Mouse (Mus musculus) naive thymus-derived CD4-positive, alpha-beta T cell, adult 2 months (primary cell): ENCODE data around the gene Atp6ap1.

Experiments used
- DNase-seq: peaks from one replicate; pipeline ENCODE4 v3.0.0-alpha.2; 2011; ENCODE audit warnings: low read depth

Atp6ap1 gene

GRCm38 (mm10) chrX:74296538-74297448, at the start of gene Atp6ap1:
Gene Atp6ap1, plus strand, starts transcription at chrX:74297097.
- DNase-seq = peak; percentile 94

GRCm38 (mm10) chrX:74248651-74249050, 48.2 kb upstream of the Atp6ap1 start:
- peak; percentile 74 for DNase-seq

DNA sequence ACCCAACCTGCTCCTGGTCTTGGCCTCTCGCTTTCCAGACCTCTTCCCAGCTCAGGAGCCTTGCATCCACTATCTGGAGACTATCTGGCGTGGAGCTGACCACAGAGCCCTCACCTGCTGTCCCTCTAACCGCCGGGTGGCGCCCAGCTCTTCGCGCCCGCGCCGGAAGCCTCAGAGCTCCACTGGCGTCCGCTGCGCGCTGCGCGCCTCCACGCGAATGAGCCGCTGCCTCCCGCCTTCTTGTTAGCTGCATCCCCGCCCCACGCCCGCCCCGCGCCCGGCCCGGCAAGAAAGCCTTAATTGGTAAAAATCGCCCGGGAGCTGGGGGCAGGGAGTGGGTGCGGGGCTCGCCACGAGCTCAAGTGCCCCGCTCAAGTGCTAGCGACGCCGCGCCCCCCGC, 47.3 kb upstream of the Atp6ap1 start, which contains the start of gene Flna:
Gene Flna, minus strand, starts transcription at position 206 of the 400 bp plus-strand sequence.
- peak; percentile 72 for DNase-seq

GRCm38 (mm10) chrX:74254153-74254887, 42.6 kb upstream of the Atp6ap1 start, which contains the start of gene Emd:
Gene Emd, plus strand, starts transcription at chrX:74254687.
- peak; percentile 93 for DNase-seq

GRCm38 (mm10) chrX:74254888-74255565, 41.9 kb upstream of the Atp6ap1 start:
- no peak for DNase-seq

DNA sequence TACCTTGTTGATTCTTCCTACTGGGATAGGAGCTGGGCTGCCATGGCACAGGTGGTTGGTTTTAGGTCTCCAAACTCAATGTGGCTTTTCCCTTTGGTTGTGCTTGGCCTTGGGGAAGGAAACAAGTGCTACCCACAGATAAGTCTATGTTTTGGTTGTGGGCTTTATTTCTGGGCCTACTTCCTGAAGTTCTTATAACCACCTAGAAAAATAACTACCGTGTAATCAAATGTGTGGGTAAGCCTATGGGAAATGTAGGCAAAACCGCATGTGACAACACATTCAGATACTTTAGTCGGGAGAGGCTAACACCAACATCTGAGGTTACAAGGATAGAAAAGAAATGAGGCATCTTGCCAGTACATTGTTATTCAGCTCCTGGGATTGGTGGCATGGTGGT, 39.2 kb upstream of the Atp6ap1 start:
- no peak for DNase-seq

DNA sequence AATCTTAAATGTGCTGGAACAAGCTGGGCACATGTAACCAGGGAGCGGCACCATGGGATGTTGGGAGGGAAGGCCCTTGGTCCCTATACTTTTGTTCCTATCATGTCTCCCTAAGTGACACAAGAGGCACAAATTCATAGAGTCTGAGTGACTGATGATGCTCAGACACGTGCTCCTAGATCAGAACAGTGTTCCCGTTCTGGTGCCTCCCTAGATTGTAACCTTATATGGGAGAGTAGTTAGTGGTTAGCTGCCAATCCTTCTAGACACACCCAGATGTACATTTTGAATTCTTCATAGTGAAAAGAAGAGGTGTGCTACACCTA, 27.2 kb upstream of the Atp6ap1 start:
- no peak for DNase-seq

DNA sequence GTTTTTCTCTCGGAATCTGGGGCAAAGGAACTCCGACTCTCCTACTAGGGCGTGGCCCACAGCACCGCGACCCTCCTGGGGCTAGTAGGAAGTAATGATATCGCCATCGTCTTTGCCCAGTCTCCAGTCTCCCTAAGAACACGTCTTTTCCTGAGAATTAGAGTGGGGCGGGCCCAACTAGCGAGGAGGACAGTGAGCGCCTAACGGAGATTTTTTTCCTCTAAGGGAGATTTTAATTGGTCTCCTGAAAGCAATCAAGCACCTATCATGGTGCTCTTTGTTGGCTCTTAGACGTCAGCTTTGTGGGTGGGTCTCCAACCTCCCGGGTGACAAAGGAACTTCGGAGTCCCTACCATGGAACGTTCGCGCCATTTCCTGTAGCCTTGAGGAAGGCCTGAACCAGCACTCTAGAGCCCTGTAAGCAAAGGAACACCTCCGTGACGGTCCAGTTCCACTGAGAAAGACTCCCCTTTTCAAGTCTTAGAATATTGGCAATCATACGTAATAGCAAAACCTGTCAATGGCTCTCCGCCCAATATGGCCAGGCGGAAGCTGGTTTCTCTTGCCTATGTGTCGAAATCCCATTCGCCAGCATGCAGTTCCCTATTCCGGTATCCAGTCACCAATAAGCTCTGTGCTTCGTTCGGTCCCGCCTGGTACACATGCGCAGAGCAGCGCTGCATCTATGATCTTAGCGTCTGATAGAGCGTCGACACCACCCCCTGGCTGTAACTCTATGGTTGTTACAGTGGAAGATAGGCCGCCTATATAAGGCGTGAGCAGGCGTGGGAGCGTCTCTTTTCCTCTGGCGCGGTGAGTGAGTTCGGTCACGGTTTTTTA, 26.6 kb upstream of the Atp6ap1 start, which contains the start of gene Rpl10:
Gene Rpl10, plus strand, starts transcription at position 751 of the 840 bp plus-strand sequence.
- peak; percentile 97 for DNase-seq

GRCm38 (mm10) chrX:74270902-74271551, 25.9 kb upstream of the Atp6ap1 start:
- DNase-seq = peak; percentile 54

GRCm38 (mm10) chrX:74273422-74274322, 23.2 kb upstream of the Atp6ap1 start:
- no peak for DNase-seq

DNA sequence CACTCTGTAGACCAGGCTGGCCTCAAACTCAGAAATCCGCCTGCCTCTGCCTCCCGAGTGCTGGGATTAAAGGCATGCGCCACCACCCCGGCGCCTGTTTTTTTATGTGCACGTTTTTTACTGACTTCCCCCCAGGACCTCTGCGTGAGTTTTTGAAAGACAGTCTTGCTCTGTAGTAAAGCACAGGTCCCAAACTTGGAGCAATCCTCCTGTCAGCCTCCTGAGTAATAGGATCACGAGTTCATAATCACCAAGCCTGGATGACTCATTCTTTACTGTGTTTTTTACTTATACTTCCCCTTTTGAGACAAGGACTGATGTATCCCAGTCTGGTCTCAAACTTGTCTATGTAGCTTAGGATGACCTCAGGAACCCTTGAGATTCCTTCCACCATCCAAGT, 19.0 kb upstream of the Atp6ap1 start:
- DNase-seq = no peak

DNA sequence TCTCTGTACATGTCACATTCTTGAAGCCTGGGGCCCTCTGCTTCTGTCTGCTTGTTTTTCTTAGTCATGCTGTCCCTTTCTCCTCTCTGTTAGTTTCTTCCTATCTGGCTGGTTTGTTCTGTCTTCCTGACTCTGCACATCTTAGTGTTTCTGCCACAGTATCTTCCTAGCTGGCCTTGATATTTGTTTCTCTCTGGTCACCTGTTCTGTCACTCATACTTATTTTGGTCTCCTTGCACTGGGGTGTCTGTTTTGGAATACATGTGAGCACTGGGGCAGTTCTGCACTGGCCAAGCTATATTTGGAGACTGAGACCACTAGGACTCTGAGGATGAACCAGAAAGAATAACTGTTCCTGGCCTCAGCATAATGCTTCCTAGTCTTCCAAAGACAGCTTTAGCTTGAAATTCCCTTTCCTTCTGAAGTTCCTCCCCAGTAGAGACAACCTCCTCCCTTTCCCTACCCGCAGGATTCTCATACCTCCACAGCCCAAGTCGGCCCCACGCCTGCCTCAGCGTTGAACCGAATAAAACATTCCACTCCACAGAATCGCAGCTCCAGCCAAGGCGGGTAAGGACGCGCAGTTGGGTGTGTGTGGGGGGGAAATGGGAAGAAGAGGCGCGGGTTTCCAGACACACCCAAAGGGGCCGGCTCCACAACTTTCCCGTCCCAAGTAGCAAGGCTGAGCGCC, 15.7 kb upstream of the Atp6ap1 start:
- no peak for DNase-seq

GRCm38 (mm10) chrX:74281732-74282394, 15.0 kb upstream of the Atp6ap1 start, which contains the start of the genes Taz and Dnase1l1:
Gene Taz, plus strand, starts transcription at chrX:74281912.
Gene Dnase1l1, minus strand, starts transcription at chrX:74282337.
- DNase-seq = peak; percentile 67

GRCm38 (mm10) chrX:74282395-74283091, 14.4 kb upstream of the Atp6ap1 start:
- DNase-seq = peak; percentile 90

DNA sequence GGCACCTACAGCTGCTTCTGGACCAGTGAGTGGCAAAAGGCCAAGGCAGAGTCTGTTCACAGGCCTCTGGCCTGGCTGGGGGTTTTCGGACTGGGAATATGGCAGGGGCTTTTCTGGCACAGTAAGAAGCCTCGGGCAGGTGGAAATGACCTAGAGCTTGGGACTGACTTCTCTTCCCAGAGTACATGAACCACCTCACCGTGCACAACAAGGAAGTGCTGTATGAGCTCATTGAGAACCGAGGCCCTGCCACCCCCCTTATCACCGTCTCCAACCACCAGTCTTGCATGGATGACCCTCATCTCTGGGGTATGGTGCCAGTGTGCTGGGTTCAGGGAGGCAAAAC, 13.8 kb upstream of the Atp6ap1 start:
- no peak for DNase-seq

DNA sequence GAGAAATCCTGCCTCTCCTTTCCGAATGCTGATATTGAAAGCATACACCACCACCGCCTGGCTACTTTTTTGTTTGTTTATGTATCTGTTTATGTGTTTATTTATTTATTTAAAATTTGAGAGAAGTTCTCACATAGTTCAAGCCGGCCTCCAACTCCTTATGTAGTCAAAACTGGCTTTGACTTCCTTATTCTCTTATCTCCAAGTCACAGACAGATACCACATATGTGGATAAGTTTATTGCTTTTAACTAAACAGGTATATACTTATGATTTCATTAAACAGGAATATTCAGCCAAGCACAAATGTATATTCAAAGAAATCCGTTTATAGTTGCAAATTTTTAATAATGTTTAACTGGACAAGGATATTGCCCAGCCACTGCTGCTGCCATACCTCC, 3.5 kb upstream of the Atp6ap1 start:
- DNase-seq = no peak

DNA sequence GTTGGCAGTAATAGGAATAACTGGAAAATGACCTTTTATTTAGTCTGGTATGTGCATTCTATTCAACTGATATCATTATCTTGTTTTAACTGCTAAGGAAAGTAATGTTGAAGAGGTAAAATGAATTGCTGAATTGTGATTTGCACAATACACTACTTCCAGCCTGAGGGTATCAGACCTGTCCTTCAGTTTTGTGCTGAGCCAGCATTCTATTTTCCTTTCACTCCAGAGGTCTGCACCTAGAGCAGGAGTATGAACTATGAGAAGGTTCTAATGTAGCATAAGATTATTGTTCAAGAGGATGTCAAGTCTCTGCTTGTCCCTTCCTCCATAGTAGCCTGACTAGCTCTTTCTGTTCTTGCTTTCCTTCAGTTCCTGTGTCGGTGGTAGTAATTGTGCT, 1.5 kb downstream of the Atp6ap1 start:
- DNase-seq = no peak

- no peak for DNase-seq
Measured at GRCm38 (mm10) chrX:74299721-74300120, 2.8 kb downstream of the Atp6ap1 start.
